Mouse (Mus musculus): ENCODE results near the gene Gapdhs. TPM values are rescaled to one million over a fixed set of nuclear protein-coding genes. Genes with fewer than 3 reads are reported as not detected.

Gene Gapdhs
- polyA plus RNA-seq, 1 experiment = 1.1 TPM

DNA sequence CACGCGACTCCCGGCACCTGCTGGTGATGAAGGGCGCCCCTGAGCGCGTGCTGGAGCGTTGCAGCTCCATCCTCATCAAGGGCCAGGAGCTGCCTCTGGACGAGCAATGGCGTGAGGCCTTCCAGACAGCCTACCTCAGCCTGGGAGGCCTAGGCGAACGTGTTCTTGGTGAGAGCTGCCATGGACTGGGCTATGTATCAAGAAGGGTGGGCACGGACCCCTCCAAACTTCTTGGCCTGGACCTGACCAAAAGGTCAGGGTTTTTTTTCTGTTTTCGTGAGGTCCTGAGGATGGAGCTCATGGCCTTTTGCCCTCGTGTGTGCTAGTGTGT, 25.8 kb downstream of the Gapdhs start:
- Histone ChIP-seq H3K36me3 (ENCODE audit: control insufficient read depth, insufficient read depth, low read length) (no peaks in the 10 kb centered on the region), H3K4me1 (replicated peaks; ENCODE audit: control insufficient read depth, insufficient read depth, low read length) (peaks cover 11% of the 10 kb centered on the region), H3K27ac (ENCODE audit: control insufficient read depth, insufficient read depth, low read length) (no peak overlapping the region), H3K27me3 (ENCODE audit: control insufficient read depth, insufficient read depth, low read length) (no peaks in the 10 kb centered on the region; the same call in 1 of the 2 replicates), H3K4me3 (ENCODE audit: control insufficient read depth, insufficient read depth, low read length) (no peak overlapping the region)
- DNase-seq = no peak
- 33% methylated on average over 14 of the region's 14 CpGs for WGBS
- TF ChIP-seq POLR2A (IDR thresholded peaks at IDR 0.05; ENCODE audit: control insufficient read depth, extremely low read depth, insufficient read depth, low read length, poor library complexity) (0 out of 2 replicates have a peak, but pooled peaks have one; percentile 28), CTCF (IDR thresholded peaks at IDR 0.05; ENCODE audit: borderline replicate concordance, control insufficient read depth, extremely low read depth, insufficient read depth, low read length, poor library complexity) (no peak)

DNA sequence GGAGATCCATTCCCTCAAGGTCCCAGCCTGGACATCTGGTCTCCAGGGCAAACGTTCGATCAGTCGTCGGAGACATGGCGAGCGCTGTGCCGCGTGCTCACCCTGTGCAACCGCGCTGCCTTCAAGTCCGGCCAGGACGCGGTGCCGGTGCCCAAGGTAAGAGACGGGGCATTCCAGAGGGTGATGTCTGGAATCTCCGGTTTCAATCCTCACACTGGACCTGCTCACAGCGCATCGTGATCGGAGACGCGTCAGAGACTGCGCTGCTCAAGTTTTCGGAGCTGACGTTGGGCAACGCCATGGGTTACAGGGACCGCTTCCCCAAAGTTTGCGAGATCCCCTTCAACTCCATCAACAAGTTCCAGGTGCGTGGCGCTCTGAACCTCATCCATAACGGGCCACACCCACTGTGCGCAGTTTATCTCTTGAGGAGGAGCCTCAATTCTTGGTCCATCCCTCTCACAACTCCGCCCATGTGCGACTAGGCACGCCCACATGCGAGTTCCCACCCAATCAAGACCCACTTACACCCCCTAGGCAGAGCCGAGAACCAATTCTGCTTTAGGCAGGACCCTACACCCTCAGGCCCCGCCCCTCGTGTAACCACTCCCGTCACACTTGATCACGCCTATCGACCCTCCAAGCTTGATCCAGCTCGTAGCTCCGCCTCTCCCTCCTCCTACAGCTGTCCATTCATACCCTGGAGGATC, 26.3 kb downstream of the Gapdhs start:
- 5% methylated on average over 43 of the region's 43 CpGs for WGBS
- H3K27me3 ChIP-seq (ENCODE audit: control insufficient read depth, insufficient read depth, low read length) = no peaks in the 10 kb centered on the region; the same call in 1 of the 2 replicates
- no peak overlapping the region for H3K27ac ChIP-seq (ENCODE audit: control insufficient read depth, insufficient read depth, low read length)
- H3K4me3 ChIP-seq (ENCODE audit: control insufficient read depth, insufficient read depth, low read length) = peak overlapping the region; percentile 16
- H3K36me3 ChIP-seq (ENCODE audit: control insufficient read depth, insufficient read depth, low read length) = no peaks in the 10 kb centered on the region
- TF ChIP-seq POLR2A (IDR thresholded peaks at IDR 0.05; ENCODE audit: control insufficient read depth, extremely low read depth, insufficient read depth, low read length, poor library complexity) = no peak
- TF ChIP-seq CTCF (IDR thresholded peaks at IDR 0.05; ENCODE audit: borderline replicate concordance, control insufficient read depth, extremely low read depth, insufficient read depth, low read length, poor library complexity) = no peak
- peak; percentile 57 for DNase-seq
- peaks cover 11% of the 10 kb centered on the region for H3K4me1 ChIP-seq (replicated peaks; ENCODE audit: control insufficient read depth, insufficient read depth, low read length)

DNA sequence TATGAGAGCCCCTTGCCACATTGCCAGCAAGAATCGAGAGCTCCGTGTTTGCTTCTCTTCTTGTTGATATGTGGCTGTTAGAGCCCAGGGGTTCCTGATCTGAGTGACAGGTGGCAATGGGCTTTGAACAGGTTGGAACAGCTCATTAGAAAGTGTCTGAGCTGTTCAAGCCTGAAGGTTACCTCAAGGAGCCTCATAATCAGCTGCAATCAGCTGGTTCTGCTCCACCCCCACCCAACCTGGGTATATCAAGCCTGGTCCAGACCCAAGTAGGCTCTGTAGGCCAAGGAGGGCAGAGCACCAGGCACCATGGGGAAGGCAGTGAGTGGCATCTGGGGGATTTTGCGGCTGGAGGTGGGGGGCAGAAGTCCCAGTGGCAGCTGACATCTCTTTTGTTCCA, 31.5 kb downstream of the Gapdhs start, which contains the start of gene Atp4a:
Gene Atp4a, plus strand, starts transcription at position 268 of the 400 bp plus-strand sequence.
- no peaks in the 10 kb centered on the region; the same call in 1 of the 2 replicates for H3K27me3 ChIP-seq (ENCODE audit: control insufficient read depth, insufficient read depth, low read length)
- H3K27ac ChIP-seq (ENCODE audit: control insufficient read depth, insufficient read depth, low read length) = no peak within 1 kb of the TSS
- TF ChIP-seq CTCF (IDR thresholded peaks at IDR 0.05; ENCODE audit: borderline replicate concordance, control insufficient read depth, extremely low read depth, insufficient read depth, low read length, poor library complexity) = no peak

DNA sequence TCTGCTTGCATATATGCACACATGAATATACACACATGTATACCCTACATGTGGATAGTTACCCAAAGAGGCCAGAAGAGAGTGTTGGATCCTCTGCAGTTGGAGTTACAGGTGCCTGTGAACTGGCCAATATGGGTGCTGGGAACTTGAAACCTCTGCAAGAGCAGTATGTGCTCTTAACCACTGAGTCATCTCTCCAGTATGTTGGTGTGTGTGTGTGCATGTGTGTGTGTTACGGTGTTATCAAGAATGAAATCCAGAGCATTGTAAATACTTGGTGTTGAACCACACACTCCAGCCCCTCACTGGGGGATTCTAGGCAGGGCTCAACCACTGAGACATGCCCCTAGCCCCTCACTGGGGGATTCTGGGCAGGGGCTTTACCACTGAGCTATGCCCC, 36.0 kb downstream of the Gapdhs start:
- DNase-seq = no peak
- Histone ChIP-seq H3K36me3 (ENCODE audit: control insufficient read depth, insufficient read depth, low read length) (no peaks in the 10 kb centered on the region), H3K4me1 (replicated peaks; ENCODE audit: control insufficient read depth, insufficient read depth, low read length) (no peaks in the 10 kb centered on the region), H3K27ac (ENCODE audit: control insufficient read depth, insufficient read depth, low read length) (no peak overlapping the region), H3K27me3 (ENCODE audit: control insufficient read depth, insufficient read depth, low read length) (no peaks in the 10 kb centered on the region), H3K4me3 (ENCODE audit: control insufficient read depth, insufficient read depth, low read length) (no peak overlapping the region)
- TF ChIP-seq CTCF (IDR thresholded peaks at IDR 0.05; ENCODE audit: borderline replicate concordance, control insufficient read depth, extremely low read depth, insufficient read depth, low read length, poor library complexity) = no peak
- TF ChIP-seq POLR2A (IDR thresholded peaks at IDR 0.05; ENCODE audit: control insufficient read depth, extremely low read depth, insufficient read depth, low read length, poor library complexity) = no peak
- 100% methylated on average over 1 of the region's 1 CpGs for WGBS

More for the DNA sequence above, 31.5 kb downstream of the Gapdhs start, which contains the start of gene Atp4a:
- peaks cover 3% of the 10 kb centered on the region for H3K4me1 ChIP-seq (replicated peaks; ENCODE audit: control insufficient read depth, insufficient read depth, low read length)
- no peaks in the 10 kb centered on the region for H3K36me3 ChIP-seq (ENCODE audit: control insufficient read depth, insufficient read depth, low read length)
- no peak within 1 kb of the TSS for H3K4me3 ChIP-seq (ENCODE audit: control insufficient read depth, insufficient read depth, low read length)
- DNase-seq = no peak
- WGBS = 83% methylated on average over 3 of the region's 3 CpGs

DNA sequence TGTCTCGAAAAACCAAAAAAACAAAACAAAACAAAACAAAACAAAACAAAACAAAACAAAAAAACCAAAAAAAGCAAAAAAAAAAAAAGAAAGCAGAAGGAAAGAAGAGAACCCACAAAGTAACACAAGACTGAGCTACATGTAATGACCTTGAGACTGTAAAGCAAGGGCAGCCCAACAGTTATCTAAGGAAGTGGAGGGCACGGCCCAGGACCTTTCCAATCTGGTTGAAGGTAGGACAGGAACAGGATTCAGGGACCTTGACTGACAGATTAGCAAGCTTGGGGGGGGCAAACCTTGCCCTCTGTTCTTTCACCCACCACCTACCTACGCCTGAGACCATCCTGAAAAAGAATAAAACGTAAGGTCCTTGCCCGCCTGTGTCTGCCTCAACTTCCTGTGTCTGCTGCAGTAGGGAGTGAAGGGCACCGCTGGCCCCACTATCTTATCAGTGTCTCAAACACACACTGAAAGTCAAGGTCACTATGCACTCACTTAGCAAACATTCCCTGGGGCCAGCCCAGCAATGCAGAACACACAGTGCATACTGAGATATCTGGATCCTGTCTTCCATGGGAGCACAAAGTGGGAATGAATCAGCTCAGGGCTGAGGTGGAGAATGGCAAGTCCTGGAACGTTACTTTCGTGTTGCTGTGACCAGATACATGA, 37.1 kb downstream of the Gapdhs start:
- H3K27ac ChIP-seq (ENCODE audit: control insufficient read depth, insufficient read depth, low read length) = no peak overlapping the region

DNA sequence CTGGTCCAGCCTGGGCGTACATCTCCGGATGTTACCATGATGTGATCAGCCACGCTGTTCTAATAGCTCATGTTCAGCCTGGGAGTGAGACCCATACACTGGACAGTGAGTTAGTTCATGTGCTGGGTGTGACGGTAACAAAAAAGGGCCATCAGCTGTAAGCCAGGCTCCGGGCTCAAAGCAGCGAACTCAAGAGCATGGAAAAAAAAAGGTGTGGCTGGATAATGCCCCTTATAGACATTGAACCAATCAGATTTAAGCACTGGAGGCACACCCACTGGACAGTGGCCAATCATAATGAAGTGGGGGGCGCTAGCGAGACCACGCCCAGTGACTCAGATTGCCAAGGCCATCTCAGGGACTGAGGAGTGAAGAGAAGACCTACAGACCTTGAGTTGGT, 44.9 kb downstream of the Gapdhs start, which contains the start of gene 2200002J24Rik:
Gene 2200002J24Rik, plus strand, starts transcription at position 338 of the 400 bp plus-strand sequence.
- Histone ChIP-seq H3K4me1 (replicated peaks; ENCODE audit: control insufficient read depth, insufficient read depth, low read length) (no peaks in the 10 kb centered on the region), H3K4me3 (ENCODE audit: control insufficient read depth, insufficient read depth, low read length) (no peak within 1 kb of the TSS), H3K27ac (ENCODE audit: control insufficient read depth, insufficient read depth, low read length) (no peak within 1 kb of the TSS), H3K27me3 (ENCODE audit: control insufficient read depth, insufficient read depth, low read length) (no peaks in the 10 kb centered on the region), H3K36me3 (ENCODE audit: control insufficient read depth, insufficient read depth, low read length) (no peaks in the 10 kb centered on the region)
- TF ChIP-seq CTCF (IDR thresholded peaks at IDR 0.05; ENCODE audit: borderline replicate concordance, control insufficient read depth, extremely low read depth, insufficient read depth, low read length, poor library complexity) (no peak), POLR2A (IDR thresholded peaks at IDR 0.05; ENCODE audit: control insufficient read depth, extremely low read depth, insufficient read depth, low read length, poor library complexity) (no peak)
- 74% methylated on average over 9 of the region's 9 CpGs for WGBS
- no peak for DNase-seq

More for the DNA sequence above, 37.1 kb downstream of the Gapdhs start:
- WGBS = 89% methylated on average over 8 of the region's 8 CpGs
- no peak for DNase-seq
- Histone ChIP-seq H3K4me1 (replicated peaks; ENCODE audit: control insufficient read depth, insufficient read depth, low read length) (no peaks in the 10 kb centered on the region), H3K4me3 (ENCODE audit: control insufficient read depth, insufficient read depth, low read length) (no peak overlapping the region), H3K27me3 (ENCODE audit: control insufficient read depth, insufficient read depth, low read length) (no peaks in the 10 kb centered on the region), H3K36me3 (ENCODE audit: control insufficient read depth, insufficient read depth, low read length) (no peaks in the 10 kb centered on the region)
- TF ChIP-seq CTCF (IDR thresholded peaks at IDR 0.05; ENCODE audit: borderline replicate concordance, control insufficient read depth, extremely low read depth, insufficient read depth, low read length, poor library complexity) (no peak), POLR2A (IDR thresholded peaks at IDR 0.05; ENCODE audit: control insufficient read depth, extremely low read depth, insufficient read depth, low read length, poor library complexity) (no peak)
